Mouse (Mus musculus) urinary bladder, postnatal 25 days (tissue): Measurements from ENCODE around the gene Gm44790.
"Not testable (repeated sequence)": the region's sequence is repeated elsewhere in the genome, so short reads cannot be mapped to it uniquely, and the experiment has no call there.

Experiments used
- DNase-seq: peaks from one replicate; pipeline ENCODE4 v3.0.0; 2022; ENCODE audit warnings: low spot score

The Gm44790 gene

DNA sequence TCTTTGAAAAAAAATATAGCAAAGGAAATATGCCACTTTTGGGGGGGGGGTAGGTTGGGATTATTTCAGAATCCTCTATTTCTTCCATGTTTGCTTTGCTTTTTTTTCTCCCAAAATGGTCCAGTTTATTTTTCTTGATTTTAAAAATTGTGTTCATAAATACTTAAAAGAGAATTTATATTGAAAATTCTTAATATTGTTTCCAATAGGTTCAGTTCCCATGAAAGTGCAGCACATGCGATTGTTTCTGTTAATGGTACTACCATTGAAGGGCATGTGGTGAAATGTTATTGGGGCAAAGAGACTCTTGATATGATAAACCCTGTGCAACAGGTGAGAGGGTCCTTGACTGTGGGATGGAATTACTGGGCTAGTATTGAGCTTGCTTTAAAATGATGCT is at the start of gene Gm44790:
Gm44790 (plus strand) TSS at position 301 of the 400 bp plus-strand sequence.
- DNase-seq = no peak

DNA sequence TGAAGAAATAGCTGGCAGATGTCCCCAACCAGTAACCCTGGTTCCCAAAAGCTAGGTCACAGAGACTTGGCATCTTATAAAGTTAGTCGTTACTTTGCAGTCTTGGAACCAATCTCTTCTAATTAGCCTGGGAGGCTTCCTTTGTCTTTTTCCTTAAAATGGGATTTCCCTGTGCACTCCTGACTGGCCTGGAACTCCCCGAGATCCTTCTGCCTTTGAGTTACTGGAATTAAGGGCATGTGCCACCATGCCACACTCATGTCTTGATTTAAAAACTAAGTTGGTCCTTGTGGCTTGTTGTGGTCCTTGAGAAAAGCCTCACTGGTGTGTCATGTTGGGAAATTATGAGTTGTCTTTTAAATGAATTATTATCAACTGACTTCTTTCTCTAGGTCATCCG is 48.1 kb upstream of the Gm44790 start:
- DNase-seq = no peak

DNA sequence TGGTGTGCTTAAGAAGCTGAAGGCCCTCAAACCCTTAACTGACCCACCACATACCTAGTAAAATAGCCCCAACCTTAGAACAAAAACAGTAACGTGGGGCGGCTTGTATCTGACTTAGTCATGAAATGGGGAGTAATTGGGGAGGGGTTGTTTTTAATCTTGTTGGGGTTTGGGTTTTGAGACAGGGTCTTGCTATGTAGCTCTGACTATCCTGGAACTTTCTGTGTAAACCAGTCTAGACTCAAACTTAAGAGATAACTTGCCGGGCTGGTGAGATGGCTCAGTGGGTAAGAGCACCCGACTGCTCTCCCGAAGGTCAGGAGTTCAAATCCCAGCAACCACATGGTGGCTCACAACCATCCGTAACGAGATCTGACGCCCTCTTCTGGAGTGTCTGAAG is 46.3 kb upstream of the Gm44790 start:
- DNase-seq = not testable (repeated sequence)

DNA sequence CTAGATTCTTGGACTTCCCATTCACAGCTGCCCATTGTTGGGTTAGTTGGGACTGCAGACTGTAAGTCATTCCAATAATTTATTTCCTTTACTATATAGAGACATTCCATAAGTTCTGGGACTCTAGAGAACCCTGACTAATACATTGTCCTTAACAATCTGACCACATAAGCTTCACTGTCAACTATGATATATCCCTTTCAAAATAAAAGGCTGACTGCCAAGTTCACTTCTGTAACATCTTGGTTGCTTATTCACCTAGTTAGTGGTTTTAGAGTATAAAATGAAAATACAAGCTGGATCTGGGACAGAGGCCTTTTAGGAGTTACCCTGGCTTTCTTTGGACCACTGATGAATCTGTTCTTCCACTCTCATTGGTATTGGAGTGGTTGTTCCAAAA is 43.9 kb upstream of the Gm44790 start:
- no peak for DNase-seq

DNA sequence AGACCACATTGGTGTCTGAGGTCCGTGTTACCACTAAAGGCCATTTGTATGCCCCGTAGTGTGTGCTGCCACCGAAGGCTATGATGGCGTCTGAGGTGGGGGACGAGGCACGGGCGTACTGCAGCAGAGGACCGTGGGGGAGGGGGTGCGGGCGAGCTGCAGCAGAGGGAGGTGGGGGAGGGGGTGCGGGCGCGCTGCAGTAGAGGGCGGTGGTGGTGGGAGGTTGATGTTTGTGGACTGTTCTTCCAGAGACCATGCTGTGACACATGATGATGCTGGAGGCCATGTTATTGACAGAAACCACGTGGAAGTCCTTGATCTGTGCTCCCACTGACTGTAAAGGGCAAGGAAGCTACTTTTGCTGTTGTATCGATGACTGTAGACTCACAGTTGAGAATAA is 43.1 kb upstream of the Gm44790 start:
- no peak for DNase-seq

DNA sequence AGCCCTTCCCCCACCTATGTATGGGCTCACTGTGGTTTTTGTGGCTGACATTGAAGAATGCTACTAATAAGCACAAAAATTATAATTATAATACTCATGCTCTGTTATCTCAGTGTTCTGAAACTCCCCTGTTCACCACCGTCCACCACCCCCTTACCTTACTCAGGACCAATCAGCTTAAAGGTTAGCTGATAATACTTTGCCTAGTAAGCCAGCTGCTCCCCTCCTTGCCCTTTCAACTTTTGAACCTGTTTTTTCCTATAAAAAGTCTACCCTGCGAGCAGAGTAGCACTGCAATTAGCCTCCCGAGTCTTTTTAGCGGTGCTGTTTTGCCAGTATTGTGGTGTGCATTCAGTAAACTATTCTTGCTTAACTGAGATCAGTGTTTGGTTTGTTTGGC is 41.8 kb upstream of the Gm44790 start:
- no peak for DNase-seq

DNA sequence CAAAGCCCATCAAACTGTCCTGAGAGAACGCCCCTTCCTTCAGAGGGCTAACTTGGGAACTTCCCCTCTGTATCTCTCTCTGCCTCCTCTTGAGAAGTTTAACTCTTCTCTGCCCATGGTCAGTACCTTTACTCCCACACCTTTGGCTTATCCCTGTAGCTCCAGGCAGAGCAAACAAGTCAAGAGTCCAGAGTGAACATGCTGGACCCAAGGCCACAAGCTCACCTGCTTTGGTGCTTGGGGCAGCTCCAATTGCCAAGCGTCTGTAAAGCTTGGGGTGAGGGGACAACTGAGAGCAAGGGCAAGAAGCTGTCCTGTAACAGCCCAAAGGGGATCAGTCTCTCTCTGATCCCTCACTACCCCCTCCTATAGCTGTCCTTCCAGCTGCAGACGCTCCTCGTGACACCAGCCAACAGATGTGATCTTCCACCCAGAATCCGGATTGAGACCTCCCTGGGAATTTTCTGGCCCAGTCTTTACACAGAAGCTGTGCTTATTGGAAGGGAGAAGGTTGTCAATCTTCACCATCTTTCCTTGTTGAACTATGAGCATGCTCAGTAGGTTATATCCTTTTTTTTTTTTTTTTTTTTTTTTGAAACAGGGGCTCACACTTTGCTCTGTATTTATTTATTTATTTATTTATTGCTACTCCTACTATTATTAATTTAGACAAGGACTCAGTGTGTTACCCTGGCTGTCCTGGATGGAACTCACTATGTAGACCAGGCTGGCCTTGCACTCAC is 40.9 kb upstream of the Gm44790 start:
- no peak for DNase-seq

DNA sequence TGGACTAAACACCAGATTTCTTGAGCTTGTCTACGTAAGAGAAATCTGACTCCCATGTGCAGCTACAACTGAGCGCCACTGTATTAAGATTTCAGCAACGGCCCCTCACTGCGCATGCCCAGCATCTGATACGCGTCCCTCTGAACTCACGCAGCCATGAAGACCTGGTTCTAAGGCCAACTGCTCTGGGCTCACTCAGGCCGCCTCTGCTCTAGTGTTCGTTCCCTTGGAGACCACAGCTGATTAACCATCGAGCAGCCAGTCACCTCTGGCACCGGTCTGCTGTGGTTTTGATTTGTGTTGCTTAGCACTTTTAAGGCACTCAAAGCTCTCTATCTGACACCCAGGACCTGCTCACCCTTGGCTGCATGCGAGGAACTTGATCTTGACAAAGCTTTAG is 39.1 kb upstream of the Gm44790 start:
- no peak for DNase-seq

DNA sequence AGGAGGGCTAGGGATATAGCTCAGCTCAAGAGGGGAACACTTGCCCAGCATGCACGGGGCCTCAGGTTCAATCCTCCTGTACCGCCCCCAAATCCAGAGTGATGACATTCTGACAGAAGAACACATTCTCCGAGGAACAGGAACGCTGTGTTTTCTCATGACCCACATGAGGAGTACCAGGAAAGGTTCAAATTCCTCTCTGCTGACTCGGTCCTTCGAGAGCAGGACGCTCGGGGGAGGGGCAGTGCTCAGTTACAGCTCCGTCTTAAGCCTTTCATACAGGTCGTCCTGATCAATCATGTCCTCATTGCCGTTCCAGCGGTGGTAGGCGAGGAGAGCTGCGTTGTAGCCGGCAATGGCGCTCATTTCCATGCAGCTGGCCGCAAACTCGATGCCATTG is 38.0 kb upstream of the Gm44790 start:
- no peak for DNase-seq

DNA sequence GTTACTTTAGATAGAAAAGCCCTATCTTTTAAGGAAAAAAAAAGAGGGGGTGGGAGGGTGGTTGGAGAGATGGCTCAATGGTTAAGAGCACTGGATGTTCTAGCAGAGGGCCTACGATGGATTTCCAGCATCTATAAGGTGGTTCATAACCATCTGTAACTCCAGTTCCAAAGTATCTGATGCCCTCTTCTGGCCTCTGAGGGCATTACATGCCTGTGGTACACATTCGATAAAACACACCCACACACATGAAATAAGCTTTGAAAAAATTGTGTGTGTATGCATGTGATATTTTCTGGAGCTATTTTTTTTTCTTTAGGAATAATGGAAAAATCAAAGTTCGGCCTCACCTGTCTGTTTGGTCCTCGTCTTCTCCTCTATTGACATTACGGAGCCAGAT is 35.1 kb upstream of the Gm44790 start:
- no peak for DNase-seq

DNA sequence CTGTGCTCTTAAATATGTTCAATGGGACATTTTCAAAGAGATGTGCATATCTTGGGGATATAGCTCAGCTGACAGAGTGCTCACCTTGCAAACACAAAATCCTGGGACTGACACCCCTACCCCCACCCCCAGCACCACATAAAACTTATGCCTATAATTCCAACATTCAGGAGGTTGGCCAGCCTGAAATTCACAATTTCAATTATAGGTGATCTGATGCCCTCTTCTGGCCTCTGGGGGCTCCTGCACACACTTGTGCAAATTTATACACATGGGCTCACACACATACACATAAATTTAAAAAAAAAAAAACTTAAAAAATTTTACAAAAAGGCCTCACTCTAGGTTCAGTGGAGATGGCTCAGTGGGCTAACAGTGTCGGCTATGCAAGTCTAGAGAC is 33.3 kb upstream of the Gm44790 start:
- no peak for DNase-seq

DNA sequence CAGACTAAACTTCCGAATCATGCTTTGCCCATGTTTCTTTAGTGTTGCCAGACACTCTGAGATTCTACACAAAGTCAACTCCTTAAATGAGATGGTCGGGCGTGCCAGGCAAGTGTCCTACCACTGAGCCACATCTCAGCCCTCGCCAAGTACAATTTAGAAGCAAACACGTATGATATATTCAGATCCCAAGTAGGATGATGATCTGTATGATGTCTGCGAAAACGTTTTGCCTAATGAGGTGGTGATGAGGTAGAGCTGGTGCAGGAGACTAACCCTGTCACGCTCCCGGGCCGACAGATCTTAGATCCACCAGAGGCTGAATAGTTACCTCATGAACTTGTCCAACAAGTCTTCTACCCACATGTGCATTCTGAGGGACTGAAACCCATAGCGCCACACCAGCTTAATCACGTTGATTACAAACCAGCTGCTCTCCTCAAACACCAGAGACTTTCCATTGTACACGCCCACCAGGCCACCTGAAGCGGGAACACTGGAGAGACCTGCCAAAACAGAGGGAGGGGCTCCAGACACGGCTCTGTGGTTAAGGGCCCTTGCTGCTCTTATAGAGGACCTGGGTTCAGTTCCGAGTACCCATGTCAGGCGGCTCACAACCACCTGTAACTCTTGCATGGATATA is 32.3 kb upstream of the Gm44790 start:
- no peak for DNase-seq

DNA sequence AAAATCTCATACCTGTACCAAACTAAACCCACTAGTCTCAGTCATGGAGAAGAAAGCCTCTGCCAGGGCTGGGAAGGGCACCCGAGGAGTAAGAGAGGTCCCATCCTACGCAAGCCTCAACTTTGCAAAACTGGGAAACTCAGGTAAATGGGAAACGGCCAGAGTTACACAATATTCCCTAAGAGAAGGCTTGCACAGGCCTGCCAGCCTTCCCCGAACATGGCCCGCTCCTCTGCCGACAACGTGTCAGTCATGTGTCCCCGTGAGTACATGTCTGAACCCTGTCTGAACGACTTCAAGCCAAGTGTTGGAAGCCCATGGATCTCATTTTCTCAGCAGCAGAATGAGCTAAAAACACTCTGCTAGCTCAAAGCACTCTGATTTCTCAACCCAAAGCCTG is 31.4 kb upstream of the Gm44790 start:
- DNase-seq = no peak

DNA sequence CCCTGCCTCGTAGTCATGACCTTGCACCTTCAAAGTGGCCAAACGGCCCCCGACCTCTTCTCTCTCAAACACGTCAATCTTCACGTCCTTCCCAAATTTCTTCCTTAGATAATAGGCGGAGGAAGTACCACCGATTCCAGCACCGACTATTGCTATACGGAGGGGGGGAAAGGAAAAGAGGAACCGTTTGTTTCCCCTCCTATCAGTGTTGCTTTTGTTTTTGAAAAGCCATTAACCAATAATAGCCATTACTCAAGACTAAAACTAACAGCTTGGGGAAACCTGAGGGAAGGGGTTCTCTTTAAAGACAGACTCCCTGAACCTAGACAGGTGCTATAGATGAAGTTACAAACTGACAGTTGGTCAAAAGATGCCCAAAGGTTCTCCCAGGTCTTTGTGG is 30.5 kb upstream of the Gm44790 start:
- DNase-seq = no peak

DNA sequence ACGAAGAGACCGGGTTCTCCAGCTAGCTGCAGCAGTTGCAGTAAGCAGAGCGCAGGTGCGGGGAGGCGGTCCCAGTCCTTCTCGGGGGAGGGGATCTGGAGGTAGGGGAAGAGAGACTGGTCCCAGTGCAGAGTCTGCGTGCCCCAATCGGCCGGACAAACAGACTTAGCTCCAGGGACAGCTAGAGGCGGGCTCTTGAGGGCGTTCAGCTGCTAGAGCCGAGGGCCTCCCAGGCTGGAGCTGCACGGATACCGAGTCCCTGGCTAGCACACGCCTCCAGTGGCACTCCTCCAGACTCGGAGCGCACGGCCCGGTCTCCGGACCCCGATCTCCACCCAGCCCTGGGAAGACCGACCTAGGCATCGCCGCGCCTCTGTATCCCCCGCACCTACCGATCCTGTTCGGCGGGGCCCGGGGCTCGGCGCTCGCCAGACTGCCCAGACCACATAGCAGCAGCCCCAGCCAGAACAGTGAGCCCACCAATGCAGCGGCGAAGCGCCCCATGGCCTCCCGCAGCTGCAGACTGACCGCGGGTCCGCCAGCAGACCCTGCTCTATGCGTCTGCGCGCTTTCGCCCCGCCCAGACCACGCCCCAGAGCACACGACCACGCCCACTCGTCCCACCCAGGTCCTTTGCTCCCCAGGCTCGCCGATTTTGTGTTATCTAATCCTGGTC is 29.7 kb upstream of the Gm44790 start, which contains the start of gene Pcyox1:
Pcyox1 (minus strand) TSS at position 574 of the 676 bp plus-strand sequence.
- DNase-seq = peak; percentile 88

DNA sequence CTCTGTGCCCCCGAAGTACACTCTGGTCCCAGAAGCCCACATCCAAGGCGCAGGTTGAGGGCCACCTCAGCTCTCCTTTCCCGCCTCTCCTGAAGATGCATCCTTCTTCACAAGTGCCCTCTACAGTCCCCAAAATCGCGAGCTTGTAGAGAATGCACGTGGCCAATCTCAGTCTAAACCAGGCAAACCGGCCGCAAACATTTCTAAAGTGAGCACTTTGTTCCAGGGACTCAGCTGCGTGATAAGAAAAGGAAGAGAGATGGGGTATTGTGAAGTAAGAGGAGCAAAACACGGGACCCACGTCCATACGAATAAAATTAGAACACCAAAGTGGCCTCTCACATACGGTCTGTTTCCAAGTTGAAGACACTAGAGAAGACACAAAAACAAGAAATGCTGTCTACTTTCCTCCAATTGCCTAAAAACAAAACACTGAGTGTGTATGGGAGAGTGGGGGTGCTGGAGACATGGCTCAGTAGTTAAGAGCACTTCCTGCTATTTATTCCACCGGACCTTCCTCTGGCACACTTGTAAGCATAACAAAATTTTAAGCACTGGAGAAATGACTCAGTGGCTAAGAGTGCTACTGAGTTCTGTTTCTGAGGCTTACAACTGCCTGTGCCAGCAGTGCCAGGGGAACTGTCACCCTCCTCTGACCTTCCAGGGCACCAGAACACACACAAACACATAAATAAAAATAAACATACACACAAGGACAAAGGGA is 29.0 kb upstream of the Gm44790 start:
- no peak for DNase-seq

DNA sequence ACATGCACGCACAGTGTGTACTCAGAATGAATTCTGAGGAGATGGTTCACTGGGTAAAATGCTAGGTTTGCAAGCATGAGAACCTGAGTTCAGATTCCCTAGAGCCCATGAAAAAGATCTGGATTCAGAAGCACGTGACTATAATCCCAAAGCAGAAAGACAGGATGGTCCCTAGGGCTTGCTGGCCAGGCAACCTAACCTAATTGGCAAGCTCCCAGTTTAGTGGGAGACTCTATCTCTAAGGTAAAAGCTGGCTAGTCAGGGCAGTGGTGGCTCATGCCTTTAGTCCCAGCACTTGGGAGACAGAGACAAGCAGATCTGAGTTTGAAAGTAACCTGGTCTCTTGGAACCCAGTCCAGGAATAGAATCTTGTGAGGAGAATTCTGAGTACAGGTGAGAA is 27.5 kb upstream of the Gm44790 start:
- DNase-seq = no peak

DNA sequence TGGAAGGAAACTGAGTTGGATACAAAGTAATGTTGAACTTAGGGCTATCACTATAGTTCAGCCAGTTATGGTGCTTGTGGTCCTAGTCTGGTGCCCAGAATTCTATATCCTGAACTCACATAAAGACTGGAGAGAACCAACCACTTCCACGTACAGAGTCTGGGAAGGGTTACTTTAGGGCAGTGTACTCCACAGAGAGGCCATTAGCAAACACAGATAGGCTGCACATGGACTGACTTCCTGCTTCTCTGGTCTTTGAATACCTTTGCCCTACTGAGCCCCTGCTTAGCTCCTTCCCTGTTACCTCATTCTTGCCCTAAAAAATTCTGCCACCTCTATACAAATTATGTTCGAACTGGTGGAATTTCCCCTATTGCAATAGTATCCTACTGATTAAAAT is 26.5 kb upstream of the Gm44790 start:
- no peak for DNase-seq

DNA sequence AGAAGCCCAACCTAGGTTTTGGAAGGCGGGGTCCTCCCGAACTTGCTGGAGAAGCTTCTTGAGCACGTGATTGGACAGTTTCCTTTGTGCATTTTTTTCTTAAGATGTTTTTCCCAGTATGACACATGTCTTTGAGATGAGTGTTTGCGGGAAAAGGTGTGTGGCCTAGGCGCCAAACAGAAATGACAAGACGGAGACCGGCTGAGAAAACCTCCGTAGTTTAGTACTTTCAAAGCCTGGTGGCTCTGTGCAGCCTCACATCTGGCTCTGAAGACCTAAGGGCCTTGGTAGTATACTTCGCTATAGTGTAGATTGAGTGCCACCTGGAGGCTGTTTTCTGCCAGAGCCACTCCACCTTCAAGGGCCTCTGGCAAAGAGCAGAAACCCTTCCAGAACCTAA is 25.5 kb upstream of the Gm44790 start:
- DNase-seq = peak; percentile 36

DNA sequence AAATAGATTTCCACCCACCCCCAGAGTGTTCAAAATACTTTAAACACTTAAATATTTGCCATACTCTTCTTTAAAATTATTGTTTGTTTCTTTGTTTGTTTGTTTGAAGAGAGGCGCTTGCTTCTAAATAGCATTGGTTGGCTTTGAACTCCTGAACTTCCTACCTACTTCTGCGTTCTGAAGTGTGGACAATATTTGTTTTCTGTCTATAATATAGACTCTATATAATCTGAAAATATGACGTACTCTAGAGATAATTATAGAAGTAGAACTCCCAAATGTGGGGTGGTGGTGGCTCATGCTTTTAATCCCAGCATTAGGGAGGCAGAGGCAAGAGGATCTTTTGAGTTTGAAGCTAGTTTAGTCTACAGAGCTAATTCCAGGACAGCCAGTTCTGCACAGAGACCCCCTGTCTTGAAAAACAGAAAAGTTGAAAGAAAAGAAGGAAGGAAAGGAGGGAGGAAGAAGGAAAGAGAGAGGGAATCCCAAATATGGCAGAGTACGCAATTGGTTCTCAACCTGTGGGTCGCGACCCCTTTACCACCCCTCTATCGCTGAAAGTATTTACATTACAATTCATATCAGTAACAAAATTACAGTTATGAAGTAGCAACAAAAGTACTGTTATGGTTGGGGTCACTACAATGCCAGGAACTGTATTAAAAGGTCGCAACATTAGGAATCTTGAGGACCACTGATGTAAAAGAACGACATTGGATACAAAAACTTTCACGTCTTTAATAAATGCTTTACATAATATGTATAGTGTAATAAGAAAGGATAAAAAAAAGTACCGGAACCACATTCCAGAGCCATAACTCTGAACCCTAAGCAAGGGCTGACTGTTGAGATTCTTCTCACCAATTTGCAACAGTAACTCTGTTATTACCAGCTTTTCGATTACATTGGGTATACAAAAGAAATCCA is 23.5 kb upstream of the Gm44790 start:
- no peak for DNase-seq

DNA sequence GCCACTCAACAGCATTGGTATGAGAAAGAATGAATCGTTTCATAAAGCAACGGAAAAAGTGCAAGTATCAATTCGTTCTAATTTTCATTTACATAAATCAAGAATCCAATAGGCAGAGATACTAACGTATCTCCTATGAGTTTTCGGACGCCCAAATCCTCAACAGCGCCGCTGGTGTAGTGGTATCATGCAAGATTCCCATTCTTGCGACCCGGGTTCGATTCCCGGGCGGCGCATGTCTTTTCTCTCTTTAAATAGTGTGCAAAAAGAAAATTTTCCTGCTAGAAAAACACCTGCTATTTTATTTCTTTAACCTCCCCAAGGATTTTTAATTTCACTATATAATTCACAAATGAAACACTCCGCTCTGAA is 22.7 kb upstream of the Gm44790 start:
- peak; percentile 85 for DNase-seq
